Comparison of ENCODE assay signal across 8 mouse cellular contexts in the genomic region with DNA sequence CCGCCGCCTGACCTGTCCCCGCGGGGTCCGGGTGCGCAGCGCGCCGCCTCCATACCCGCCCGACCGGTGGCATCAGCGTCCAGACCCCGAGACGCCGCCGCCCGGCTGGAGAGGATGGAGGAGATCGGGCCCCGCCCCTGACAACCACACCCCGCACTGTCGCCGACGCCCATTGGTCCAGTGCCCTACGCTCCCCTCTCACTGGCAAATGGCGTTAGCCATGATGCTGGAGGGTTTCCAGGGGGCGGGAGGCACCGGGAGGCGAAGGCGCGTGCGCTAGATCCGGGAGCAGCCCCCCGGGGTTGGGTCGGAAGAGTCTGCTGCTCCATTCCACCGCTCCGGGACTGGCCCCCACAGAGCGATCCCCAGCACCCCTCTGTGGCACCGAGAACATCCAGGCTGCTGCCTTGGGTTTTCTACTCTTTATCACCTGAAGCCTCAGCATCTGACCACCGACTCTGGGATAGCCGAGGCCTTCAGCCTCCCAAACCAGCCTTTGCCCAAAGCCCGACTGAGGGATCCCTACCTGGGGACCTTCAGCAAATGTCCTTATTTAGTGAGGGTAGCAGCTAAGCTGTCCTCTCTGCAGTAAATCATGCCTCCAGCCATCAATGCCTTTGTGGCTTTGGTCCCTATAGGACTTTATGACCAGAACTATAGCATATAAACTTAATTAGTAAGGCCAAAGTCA. TPM values are rescaled to one million over a fixed set of nuclear protein-coding genes. Genes with fewer than 3 reads are reported as not detected.
DNase-seq lines count a peak whose midpoint lies in the region; ATAC-seq and TF ChIP-seq lines count a peak whose summit lies in the region.

A gene (minus strand): TSS at position 126 of the 691 bp plus-strand sequence.

- H3K4me2 ChIP-seq in forebrain, embryonic 16.5 days (ENCODE audit: low read length), result peak within 1 kb of the TSS; percentile 63
- peak within 1 kb of the TSS; percentile 81 for H3K4me2 ChIP-seq in lung, embryonic 14.5 days

- ATAC-seq in forebrain, embryonic 16.5 days, result peak; percentile 98
- peak; percentile 99 for ATAC-seq in lung, embryonic 14.5 days (ENCODE audit: insufficient read depth)

- no peaks in the 10 kb centered on the region for H3K9me3 ChIP-seq in ES-E14 (ENCODE audit: control insufficient read depth, insufficient read depth, low read depth, low read length)
- H3K9me3 ChIP-seq in forebrain, embryonic 16.5 days (ENCODE audit: control insufficient read depth, low read length), result no peaks in the 10 kb centered on the region
- no peaks in the 10 kb centered on the region for H3K9me3 ChIP-seq in lung, embryonic 14.5 days (ENCODE audit: low read depth, low read length)

- H3K27me3 ChIP-seq in forebrain, embryonic 16.5 days (replicated peaks; ENCODE audit: control insufficient read depth, insufficient read depth, low read length), result no peaks in the 10 kb centered on the region
- no peaks in the 10 kb centered on the region for H3K27me3 ChIP-seq in lung, embryonic 14.5 days (ENCODE audit: insufficient read depth, low read length)
- H3K27me3 ChIP-seq in thymus, adult 2 months (ENCODE audit: control insufficient read depth, insufficient read depth, low read length), result no peaks in the 10 kb centered on the region; the same call in 1 of the 2 replicates

- TF ChIP-seq CTCF in layer of hippocampus, adult 2 months (conservative IDR thresholded peaks at IDR 0.05), result no peak
- TF ChIP-seq CTCF in lung, embryonic 14.5 days (IDR thresholded peaks at IDR 0.05; ENCODE audit: low read depth), result no peak
- no peak for TF ChIP-seq CTCF in olfactory bulb, adult 2 months (IDR thresholded peaks at IDR 0.05; ENCODE audit: insufficient read depth, low read depth, low read length)
- no peak for TF ChIP-seq CTCF in thymus, adult 2 months (IDR thresholded peaks at IDR 0.05; ENCODE audit: borderline replicate concordance, control insufficient read depth, extremely low read depth, insufficient read depth, low read length, poor library complexity)

- peak; percentile 96 for TF ChIP-seq POLR2A in olfactory bulb, adult 2 months (IDR thresholded peaks at IDR 0.05; ENCODE audit: insufficient read depth, low read depth, low read length)
- TF ChIP-seq POLR2A in thymus, adult 2 months (IDR thresholded peaks at IDR 0.05; ENCODE audit: control insufficient read depth, extremely low read depth, insufficient read depth, low read length, poor library complexity), result peak; percentile 47; the same call in 1 of the 2 replicates

- intact Hi-C loops in heart, postnatal 36 days (cut with DNase I), result loop anchor here (5.0 kb wide), 1 partner anchor 154 kb away; no protein-coding TSS in a partner anchor

- DNase-seq in ES-E14 (ENCODE audit: low read depth, low spot score), result peak; percentile 92
- DNase-seq in cerebellum, adult 11-12 months, result peak; percentile 97
- peak; percentile 92 to 94 for DNase-seq in heart, postnatal 36 days
- peak; percentile 98 for DNase-seq in layer of hippocampus, adult 2 months (ENCODE audit: low spot score in 2 of 2)
- DNase-seq in lung, embryonic 14.5 days, result peak; percentile 98
- DNase-seq in thymus, adult 2 months, result peak; percentile 86

- H3K27ac ChIP-seq in ES-E14 (ENCODE audit: insufficient read depth, low read depth, low read length, poor library complexity, severe bottlenecking), result peak within 1 kb of the TSS; percentile 71
- peak within 1 kb of the TSS; percentile 88 for H3K27ac ChIP-seq in forebrain, embryonic 16.5 days (ENCODE audit: low read length)
- peak within 1 kb of the TSS; percentile 93 for H3K27ac ChIP-seq in layer of hippocampus, adult 2 months
- peak within 1 kb of the TSS; percentile 88 for H3K27ac ChIP-seq in lung, embryonic 14.5 days (ENCODE audit: low read depth)
- H3K27ac ChIP-seq in olfactory bulb, adult 2 months (ENCODE audit: insufficient read depth, low read depth, low read length), result peak within 1 kb of the TSS; percentile 84
- H3K27ac ChIP-seq in thymus, adult 2 months (ENCODE audit: control insufficient read depth, insufficient read depth, low read length), result no peak within 1 kb of the TSS

- peak within 1 kb of the TSS; percentile 80 for H3K9ac ChIP-seq in ES-E14 (ENCODE audit: insufficient read depth, low read depth, low read length, poor library complexity, severe bottlenecking)
- H3K9ac ChIP-seq in forebrain, embryonic 16.5 days (replicated peaks; ENCODE audit: low read depth, low read length), result peak within 1 kb of the TSS; percentile 84
- H3K9ac ChIP-seq in lung, embryonic 14.5 days, result peak within 1 kb of the TSS; percentile 71

- H3K4me1 ChIP-seq in ES-E14 (ENCODE audit: control insufficient read depth in 2 of 2, insufficient read depth in 2 of 2, low read length in 2 of 2, poor library complexity in 1 of 2), result peaks cover 0 to 14% of the 10 kb centered on the region in 2 experiments; a peak in 2 of 4 replicates
- peaks cover 29% of the 10 kb centered on the region for H3K4me1 ChIP-seq in forebrain, embryonic 16.5 days (replicated peaks; ENCODE audit: control insufficient read depth, insufficient read depth, low read length)
- H3K4me1 ChIP-seq in lung, embryonic 14.5 days (ENCODE audit: insufficient read depth), result 0 out of 2 replicates have a peak, but pooled peaks cover 3% of the 10 kb centered on the region
- H3K4me1 ChIP-seq in olfactory bulb, adult 2 months (ENCODE audit: control insufficient read depth, insufficient read depth, low read length), result peaks cover 6% of the 10 kb centered on the region; the same call in 1 of the 2 replicates
- peaks cover 7% of the 10 kb centered on the region for H3K4me1 ChIP-seq in thymus, adult 2 months (replicated peaks; ENCODE audit: control insufficient read depth, insufficient read depth, low read length)

- WGBS in forebrain, embryonic 16.5 days, result under 1% methylated on average over 42 of the region's 42 CpGs
- WGBS in lung, embryonic 14.5 days, result under 1% methylated on average over 42 of the region's 42 CpGs
- WGBS in olfactory bulb, adult 2 months, result under 1% methylated on average over 42 of the region's 42 CpGs
- 3% methylated on average over 42 of the region's 42 CpGs for WGBS in thymus, adult 2 months

- H3K36me3 ChIP-seq in ES-E14 (ENCODE audit: control insufficient read depth, insufficient read depth, low read length, poor library complexity, severe bottlenecking), result peaks cover 20% of the 10 kb centered on the region
- no peaks in the 10 kb centered on the region for H3K36me3 ChIP-seq in forebrain, embryonic 16.5 days (ENCODE audit: control insufficient read depth, insufficient read depth)
- H3K36me3 ChIP-seq in lung, embryonic 14.5 days (ENCODE audit: insufficient read depth), result peaks cover 29% of the 10 kb centered on the region
- H3K36me3 ChIP-seq in thymus, adult 2 months (ENCODE audit: control insufficient read depth, insufficient read depth, low read length), result peaks cover 5% of the 10 kb centered on the region; the same call in 1 of the 2 replicates

- H3K4me3 ChIP-seq in ES-E14 (ENCODE audit: insufficient read depth in 1 of 2, low read depth in 1 of 2, low read length in 2 of 2, poor library complexity in 1 of 2, severe bottlenecking in 1 of 2), result peak within 1 kb of the TSS; percentile 72 to 77
- peak within 1 kb of the TSS; percentile 59 for H3K4me3 ChIP-seq in forebrain, embryonic 16.5 days (replicated peaks; ENCODE audit: low read length)
- H3K4me3 ChIP-seq in layer of hippocampus, adult 2 months, result peak within 1 kb of the TSS; percentile 71
- peak within 1 kb of the TSS; percentile 74 for H3K4me3 ChIP-seq in lung, embryonic 14.5 days (ENCODE audit: low read depth, low read length)
- H3K4me3 ChIP-seq in olfactory bulb, adult 2 months (ENCODE audit: insufficient read depth, low read depth, low read length), result peak within 1 kb of the TSS; percentile 88
- H3K4me3 ChIP-seq in thymus, adult 2 months (ENCODE audit: control insufficient read depth, insufficient read depth, low read length), result peak within 1 kb of the TSS; percentile 65

- in situ Hi-C loops in ES-E14 (cut with MboI; ENCODE audit: low sequenced_read_pairs in 2 of 2, unreplicated experiment in 2 of 2), result no loop called here

TF ChIP-seq in ES-E14, 5 proteins besides CTCF, POLR2A, EP300 and RAD21:
- TF ChIP-seq CHD2 (IDR thresholded peaks at IDR 0.05; ENCODE audit: low read depth, low read length), result peak; percentile 83
- TF ChIP-seq ZNF384 (IDR thresholded peaks at IDR 0.05; ENCODE audit: low read depth, low read length), result no peak
- TF ChIP-seq HCFC1 (IDR thresholded peaks at IDR 0.05; ENCODE audit: borderline replicate concordance, insufficient read depth, low read length), result peak; percentile 53; the same call in 1 of the 2 replicates
TF ChIP-seq in ES-E14: peak in this region for 2.

RNA-seq across cellular contexts. Expression of the gene that starts here (rescaled TPM):
- total RNA-seq in ES-E14 (2012; rRNA removed), result 10.5 and 11.7 TPM in 2 replicates
- 13.2 and 17.3 TPM in 2 replicates for polyA plus RNA-seq in forebrain, embryonic 16.5 days (2015; fragmentation: Nextera tagmentation; extraction: Ambion mirVana)
- total RNA-seq in heart, postnatal 36 days (2021), result 1 to 10 TPM; 6.4 to 7.6 TPM
- 10 to 100 TPM; 23.1 to 24.8 TPM for total RNA-seq in layer of hippocampus, adult 2 months (2021)
- polyA plus RNA-seq in lung, embryonic 14.5 days (2014; fragmentation: Nextera tagmentation; extraction: Ambion mirVana), result 22.0 and 23.1 TPM in 2 replicates
- not detected in 2 replicates for polyA plus RNA-seq in olfactory bulb, adult 2 months (2012; ENCODE audit: insufficient read depth, insufficient read length, low replicate concordance, missing spikeins)
- 23.5 and 28.0 TPM in 2 replicates for polyA plus RNA-seq in thymus, adult 2 months (2012; rRNA removed)
